Mouse (Mus musculus): ENCODE results near the gene Kif22. TPM values are rescaled to one million over a fixed set of nuclear protein-coding genes. Genes with fewer than 3 reads are reported as not detected.

Kif22 gene
- polyA plus RNA-seq, 1 experiment from 2014 or later = 152 TPM

GRCm38 (mm10) chr7:127084794-127085193 lies 42.5 kb upstream of the Kif22 start:
- Histone ChIP-seq H3K4me2 (no peak overlapping the region), H3K36me3 (ENCODE audit: control insufficient read depth, insufficient read depth, low read length) (no peaks in the 10 kb centered on the region), H3K4me3 (ENCODE audit: low read depth, low read length) (no peak overlapping the region), H3K4me1 (replicated peaks; ENCODE audit: control insufficient read depth, insufficient read depth, low read length) (peaks cover 22% of the 10 kb centered on the region), H3K27ac (ENCODE audit: low read depth, low read length) (no peak overlapping the region), H3K9me3 (ENCODE audit: control insufficient read depth, low read length) (no peaks in the 10 kb centered on the region), H3K27me3 (replicated peaks; ENCODE audit: control insufficient read depth, insufficient read depth, low read length) (no peaks in the 10 kb centered on the region), H3K9ac (ENCODE audit: low read depth, low read length) (no peak overlapping the region)
- ATAC-seq (replicated peaks; ENCODE audit: low FRiP score) (no peak), DNase-seq (ENCODE audit: low spot score) (no peak)
- 88% methylated on average over 2 of the region's 2 CpGs for WGBS

- Histone ChIP-seq H3K4me2 (no peak overlapping the region), H3K36me3 (ENCODE audit: control insufficient read depth, insufficient read depth, low read length) (no peaks in the 10 kb centered on the region), H3K9me3 (ENCODE audit: control insufficient read depth, low read length) (no peaks in the 10 kb centered on the region), H3K4me1 (replicated peaks; ENCODE audit: control insufficient read depth, insufficient read depth, low read length) (peaks cover 12% of the 10 kb centered on the region), H3K9ac (ENCODE audit: low read depth, low read length) (no peak overlapping the region), H3K27me3 (replicated peaks; ENCODE audit: control insufficient read depth, insufficient read depth, low read length) (no peaks in the 10 kb centered on the region), H3K27ac (ENCODE audit: low read depth, low read length) (no peak overlapping the region), H3K4me3 (ENCODE audit: low read depth, low read length) (no peak overlapping the region)
- 68% methylated on average over 4 of the region's 4 CpGs for WGBS
- no peak for DNase-seq (ENCODE audit: low spot score)
- 0 out of 2 replicates have a peak, but pooled peaks have one; percentile 51 for ATAC-seq (replicated peaks; ENCODE audit: low FRiP score)
Measured at GRCm38 (mm10) chr7:127083689-127084088, 41.4 kb upstream of the Kif22 start.

GRCm38 (mm10) chr7:127082995-127083394 lies 40.7 kb upstream of the Kif22 start:
- Histone ChIP-seq H3K4me3 (ENCODE audit: low read depth, low read length) (no peak overlapping the region), H3K4me2 (no peak overlapping the region), H3K9me3 (ENCODE audit: control insufficient read depth, low read length) (no peaks in the 10 kb centered on the region), H3K27ac (ENCODE audit: low read depth, low read length) (no peak overlapping the region), H3K27me3 (replicated peaks; ENCODE audit: control insufficient read depth, insufficient read depth, low read length) (no peaks in the 10 kb centered on the region), H3K4me1 (replicated peaks; ENCODE audit: control insufficient read depth, insufficient read depth, low read length) (peaks cover 12% of the 10 kb centered on the region), H3K36me3 (ENCODE audit: control insufficient read depth, insufficient read depth, low read length) (no peaks in the 10 kb centered on the region), H3K9ac (ENCODE audit: low read depth, low read length) (no peak overlapping the region)
- no peak for DNase-seq (ENCODE audit: low spot score)
- ATAC-seq (replicated peaks; ENCODE audit: low FRiP score) = no peak
- 23% methylated on average over 2 of the region's 2 CpGs for WGBS

- WGBS = 51% methylated on average over 8 of the region's 8 CpGs
- DNase-seq (ENCODE audit: low spot score) = no peak
- Histone ChIP-seq H3K4me1 (replicated peaks; ENCODE audit: control insufficient read depth, insufficient read depth, low read length) (peaks cover 12% of the 10 kb centered on the region), H3K9ac (ENCODE audit: low read depth, low read length) (no peak overlapping the region), H3K4me3 (ENCODE audit: low read depth, low read length) (no peak overlapping the region), H3K9me3 (ENCODE audit: control insufficient read depth, low read length) (no peaks in the 10 kb centered on the region), H3K27me3 (replicated peaks; ENCODE audit: control insufficient read depth, insufficient read depth, low read length) (no peaks in the 10 kb centered on the region), H3K36me3 (ENCODE audit: control insufficient read depth, insufficient read depth, low read length) (no peaks in the 10 kb centered on the region), H3K4me2 (no peak overlapping the region), H3K27ac (ENCODE audit: low read depth, low read length) (no peak overlapping the region)
- ATAC-seq (replicated peaks; ENCODE audit: low FRiP score) = no peak
Measured at GRCm38 (mm10) chr7:127082271-127082670, 40.0 kb upstream of the Kif22 start.

GRCm38 (mm10) chr7:127080045-127080444 lies 37.8 kb upstream of the Kif22 start:
- no peak overlapping the region for H3K4me3 ChIP-seq (ENCODE audit: low read depth, low read length)
- H3K4me2 ChIP-seq = no peak overlapping the region
- no peak overlapping the region for H3K27ac ChIP-seq (ENCODE audit: low read depth, low read length)
- H3K4me1 ChIP-seq (replicated peaks; ENCODE audit: control insufficient read depth, insufficient read depth, low read length) = 0 out of 2 replicates have a peak, but pooled peaks cover 8% of the 10 kb centered on the region
- DNase-seq (ENCODE audit: low spot score) (no peak), ATAC-seq (replicated peaks; ENCODE audit: low FRiP score) (no peak)
- 55% methylated on average over 3 of the region's 3 CpGs for WGBS
- H3K9me3 ChIP-seq (ENCODE audit: control insufficient read depth, low read length) = 0 out of 2 replicates have a peak, but pooled peaks cover 2% of the 10 kb centered on the region
- H3K36me3 ChIP-seq (ENCODE audit: control insufficient read depth, insufficient read depth, low read length) = no peaks in the 10 kb centered on the region
- H3K27me3 ChIP-seq (replicated peaks; ENCODE audit: control insufficient read depth, insufficient read depth, low read length) = no peaks in the 10 kb centered on the region
- no peak overlapping the region for H3K9ac ChIP-seq (ENCODE audit: low read depth, low read length)

- WGBS = 78% methylated on average over 3 of the region's 3 CpGs
- Histone ChIP-seq H3K4me1 (replicated peaks; ENCODE audit: control insufficient read depth, insufficient read depth, low read length) (0 out of 2 replicates have a peak, but pooled peaks cover 5% of the 10 kb centered on the region), H3K27me3 (replicated peaks; ENCODE audit: control insufficient read depth, insufficient read depth, low read length) (no peaks in the 10 kb centered on the region), H3K4me2 (no peak overlapping the region), H3K9me3 (ENCODE audit: control insufficient read depth, low read length) (0 out of 2 replicates have a peak, but pooled peaks cover 3% of the 10 kb centered on the region), H3K9ac (ENCODE audit: low read depth, low read length) (no peak overlapping the region), H3K36me3 (ENCODE audit: control insufficient read depth, insufficient read depth, low read length) (no peaks in the 10 kb centered on the region), H3K27ac (ENCODE audit: low read depth, low read length) (no peak overlapping the region), H3K4me3 (ENCODE audit: low read depth, low read length) (no peak overlapping the region)
- no peak for DNase-seq (ENCODE audit: low spot score)
- no peak for ATAC-seq (replicated peaks; ENCODE audit: low FRiP score)
Measured at GRCm38 (mm10) chr7:127077692-127078091, 35.4 kb upstream of the Kif22 start.

- Histone ChIP-seq H3K36me3 (ENCODE audit: control insufficient read depth, insufficient read depth, low read length) (no peaks in the 10 kb centered on the region), H3K4me2 (no peak overlapping the region), H3K27ac (ENCODE audit: low read depth, low read length) (no peak overlapping the region), H3K4me1 (replicated peaks; ENCODE audit: control insufficient read depth, insufficient read depth, low read length) (no peaks in the 10 kb centered on the region), H3K9ac (ENCODE audit: low read depth, low read length) (no peak overlapping the region), H3K27me3 (replicated peaks; ENCODE audit: control insufficient read depth, insufficient read depth, low read length) (no peaks in the 10 kb centered on the region), H3K4me3 (ENCODE audit: low read depth, low read length) (no peak overlapping the region), H3K9me3 (ENCODE audit: control insufficient read depth, low read length) (0 out of 2 replicates have a peak, but pooled peaks cover 3% of the 10 kb centered on the region)
- ATAC-seq (replicated peaks; ENCODE audit: low FRiP score) = no peak
- DNase-seq (ENCODE audit: low spot score) = no peak
- WGBS = 90% methylated on average over 5 of the region's 5 CpGs
Measured at GRCm38 (mm10) chr7:127076188-127076587, 33.9 kb upstream of the Kif22 start.

GRCm38 (mm10) chr7:127073221-127073620 lies 30.9 kb upstream of the Kif22 start:
- H3K4me1 ChIP-seq (replicated peaks; ENCODE audit: control insufficient read depth, insufficient read depth, low read length) = no peaks in the 10 kb centered on the region
- WGBS = 78% methylated on average over 4 of the region's 4 CpGs
- H3K4me2 ChIP-seq = no peak overlapping the region
- H3K9ac ChIP-seq (ENCODE audit: low read depth, low read length) = no peak overlapping the region
- ATAC-seq (replicated peaks; ENCODE audit: low FRiP score) = no peak
- no peak for DNase-seq (ENCODE audit: low spot score)
- H3K36me3 ChIP-seq (ENCODE audit: control insufficient read depth, insufficient read depth, low read length) = no peaks in the 10 kb centered on the region
- H3K27ac ChIP-seq (ENCODE audit: low read depth, low read length) = no peak overlapping the region
- H3K4me3 ChIP-seq (ENCODE audit: low read depth, low read length) = no peak overlapping the region
- H3K27me3 ChIP-seq (replicated peaks; ENCODE audit: control insufficient read depth, insufficient read depth, low read length) = no peaks in the 10 kb centered on the region
- 0 out of 2 replicates have a peak, but pooled peaks cover 3% of the 10 kb centered on the region for H3K9me3 ChIP-seq (ENCODE audit: control insufficient read depth, low read length)

GRCm38 (mm10) chr7:127070871-127071413 lies 28.7 kb upstream of the Kif22 start:
- no peaks in the 10 kb centered on the region for H3K27me3 ChIP-seq (replicated peaks; ENCODE audit: control insufficient read depth, insufficient read depth, low read length)
- no peak overlapping the region for H3K27ac ChIP-seq (ENCODE audit: low read depth, low read length)
- WGBS = 74% methylated on average over 4 of the region's 4 CpGs
- H3K36me3 ChIP-seq (ENCODE audit: control insufficient read depth, insufficient read depth, low read length) = no peaks in the 10 kb centered on the region
- no peaks in the 10 kb centered on the region for H3K4me1 ChIP-seq (replicated peaks; ENCODE audit: control insufficient read depth, insufficient read depth, low read length)
- no peak overlapping the region for H3K9ac ChIP-seq (ENCODE audit: low read depth, low read length)
- H3K4me3 ChIP-seq (ENCODE audit: low read depth, low read length) = no peak overlapping the region
- H3K4me2 ChIP-seq = no peak overlapping the region
- ATAC-seq (replicated peaks; ENCODE audit: low FRiP score) = no peak
- DNase-seq (ENCODE audit: low spot score) = no peak
- 0 out of 2 replicates have a peak, but pooled peaks cover 3% of the 10 kb centered on the region for H3K9me3 ChIP-seq (ENCODE audit: control insufficient read depth, low read length)

All from liver, embryonic 11.5 days (tissue).